Comparison of ENCODE assay signal across 8 mouse cellular contexts in genomic region chr5:127592854-127593253, GRCm38 (mm10). TPM values are rescaled to one million over a fixed set of nuclear protein-coding genes. Genes with fewer than 3 reads are reported as not detected.
DNase-seq lines count a peak whose midpoint lies in the region; ATAC-seq and TF ChIP-seq lines count a peak whose summit lies in the region.

No protein-coding gene starts in this region.

- H3K27ac ChIP-seq in forebrain, embryonic 14.5 days (ENCODE audit: low read depth, low read length) = no peak overlapping the region
- H3K27ac ChIP-seq in forebrain, embryonic 11.5 days (ENCODE audit: low read depth, low read length) = no peak overlapping the region
- H3K27ac ChIP-seq in liver, embryonic 14.5 days = no peak overlapping the region
- no peak overlapping the region for H3K27ac ChIP-seq in liver, embryonic 12.5 days
- no peak overlapping the region for H3K27ac ChIP-seq in limb, embryonic 10.5 days
- no peak overlapping the region for H3K27ac ChIP-seq in forebrain, embryonic 12.5 days

- TF ChIP-seq EP300 in liver, embryonic 14.5 days (IDR thresholded peaks at IDR 0.05; ENCODE audit: low read depth) = no peak

- H3K36me3 ChIP-seq in forebrain, embryonic 14.5 days (ENCODE audit: control insufficient read depth, insufficient read depth, low read length) = peaks cover 61% of the 10 kb centered on the region
- peaks cover 8% of the 10 kb centered on the region; the same call in 1 of the 2 replicates for H3K36me3 ChIP-seq in forebrain, embryonic 11.5 days (ENCODE audit: control insufficient read depth, insufficient read depth, low read length)
- H3K36me3 ChIP-seq in liver, embryonic 14.5 days (replicated peaks; ENCODE audit: control insufficient read depth, insufficient read depth, low read depth) = peaks cover 13% of the 10 kb centered on the region
- H3K36me3 ChIP-seq in liver, embryonic 12.5 days = peaks cover 64% of the 10 kb centered on the region
- H3K36me3 ChIP-seq in limb, embryonic 10.5 days = peaks cover 73% of the 10 kb centered on the region
- H3K36me3 ChIP-seq in forebrain, embryonic 12.5 days (replicated peaks) = peaks cover 62% of the 10 kb centered on the region

- in situ Hi-C loops in Patski (cut with MboI; ENCODE audit: low pct_unique_long_range_greater_than_20kb) = no loop called here

- no peaks in the 10 kb centered on the region for H3K27me3 ChIP-seq in forebrain, embryonic 14.5 days (replicated peaks; ENCODE audit: control insufficient read depth, insufficient read depth, low read length)
- H3K27me3 ChIP-seq in forebrain, embryonic 11.5 days (ENCODE audit: control insufficient read depth, insufficient read depth, low read length) = no peaks in the 10 kb centered on the region
- no peaks in the 10 kb centered on the region for H3K27me3 ChIP-seq in liver, embryonic 14.5 days (ENCODE audit: control insufficient read depth, insufficient read depth, low read length)
- no peaks in the 10 kb centered on the region for H3K27me3 ChIP-seq in liver, embryonic 12.5 days (replicated peaks)
- H3K27me3 ChIP-seq in Patski = no peaks in the 10 kb centered on the region
- no peaks in the 10 kb centered on the region for H3K27me3 ChIP-seq in limb, embryonic 10.5 days (ENCODE audit: low read depth, poor library complexity, severe bottlenecking)
- no peaks in the 10 kb centered on the region for H3K27me3 ChIP-seq in forebrain, embryonic 12.5 days

- H3K4me1 ChIP-seq in forebrain, embryonic 14.5 days (ENCODE audit: control insufficient read depth, insufficient read depth, low read length) = no peaks in the 10 kb centered on the region
- no peaks in the 10 kb centered on the region for H3K4me1 ChIP-seq in forebrain, embryonic 11.5 days (replicated peaks; ENCODE audit: control insufficient read depth, insufficient read depth, low read length)
- H3K4me1 ChIP-seq in liver, embryonic 14.5 days (replicated peaks; ENCODE audit: control insufficient read depth in 2 of 2, insufficient read depth in 2 of 2, low read length in 1 of 2) = no peaks in the 10 kb centered on the region
- H3K4me1 ChIP-seq in liver, embryonic 12.5 days = no peaks in the 10 kb centered on the region
- H3K4me1 ChIP-seq in limb, embryonic 10.5 days = no peaks in the 10 kb centered on the region
- H3K4me1 ChIP-seq in forebrain, embryonic 12.5 days = no peaks in the 10 kb centered on the region

- TF ChIP-seq CTCF in liver, embryonic 14.5 days (IDR thresholded peaks at IDR 0.05; ENCODE audit: low read depth) = peak; percentile 51
- no peak for TF ChIP-seq CTCF in Patski (IDR thresholded peaks at IDR 0.05)

- CTCF ChIA-PET in Patski (lab: Charles Lee) = interaction anchor here (0.9 to 2.4 kb wide), 3 partner anchors 9 to 15 kb away, joined by 3 to 8 read pairs (median 5); no protein-coding TSS in a partner anchor

- no peak overlapping the region for H3K9ac ChIP-seq in forebrain, embryonic 14.5 days (ENCODE audit: low read length)
- no peak overlapping the region for H3K9ac ChIP-seq in forebrain, embryonic 11.5 days (ENCODE audit: low read length)
- no peak overlapping the region for H3K9ac ChIP-seq in liver, embryonic 14.5 days (replicated peaks)
- H3K9ac ChIP-seq in liver, embryonic 12.5 days = no peak overlapping the region
- H3K9ac ChIP-seq in forebrain, embryonic 12.5 days = no peak overlapping the region

- no peak overlapping the region for H3K4me2 ChIP-seq in forebrain, embryonic 14.5 days (ENCODE audit: low read length)
- no peak overlapping the region for H3K4me2 ChIP-seq in forebrain, embryonic 11.5 days (ENCODE audit: low read depth, low read length, severe bottlenecking)
- H3K4me2 ChIP-seq in liver, embryonic 14.5 days (ENCODE audit: low read depth) = no peak overlapping the region
- H3K4me2 ChIP-seq in liver, embryonic 12.5 days = no peak overlapping the region
- H3K4me2 ChIP-seq in forebrain, embryonic 12.5 days = no peak overlapping the region

- 82% methylated on average over 6 of the region's 6 CpGs for WGBS in forebrain, embryonic 14.5 days
- WGBS in forebrain, embryonic 11.5 days = 82% methylated on average over 6 of the region's 6 CpGs
- 68% methylated on average over 6 of the region's 6 CpGs for WGBS in liver, embryonic 14.5 days (ENCODE audit: insufficient replicate concordance)
- WGBS in liver, embryonic 12.5 days (ENCODE audit: insufficient replicate concordance) = 66% methylated on average over 6 of the region's 6 CpGs
- WGBS in limb, embryonic 10.5 days = 83% methylated on average over 6 of the region's 6 CpGs
- 79% methylated on average over 6 of the region's 6 CpGs for WGBS in forebrain, embryonic 12.5 days

- no peak overlapping the region for H3K4me3 ChIP-seq in forebrain, embryonic 14.5 days (ENCODE audit: low read depth, low read length)
- no peak overlapping the region for H3K4me3 ChIP-seq in forebrain, embryonic 11.5 days (ENCODE audit: low read depth, low read length)
- H3K4me3 ChIP-seq in liver, embryonic 14.5 days (ENCODE audit: insufficient read depth in 1 of 2, low read depth in 2 of 2, low read length in 2 of 2) = no peak overlapping the region
- no peak overlapping the region for H3K4me3 ChIP-seq in liver, embryonic 12.5 days
- H3K4me3 ChIP-seq in limb, embryonic 10.5 days = no peak overlapping the region
- H3K4me3 ChIP-seq in forebrain, embryonic 12.5 days (replicated peaks) = no peak overlapping the region

- no peak for ATAC-seq in forebrain, embryonic 14.5 days
- ATAC-seq in forebrain, embryonic 11.5 days (replicated peaks; ENCODE audit: low FRiP score) = no peak
- ATAC-seq in liver, embryonic 14.5 days (ENCODE audit: insufficient read depth) = no peak
- no peak for ATAC-seq in liver, embryonic 12.5 days
- ATAC-seq in Patski = peak; percentile 29
- no peak for ATAC-seq in forebrain, embryonic 12.5 days (ENCODE audit: low FRiP score)

- POLR2A ChIA-PET in Patski (lab: Charles Lee) = no interaction called here

- peak; percentile 52 for DNase-seq in forebrain, embryonic 14.5 days (ENCODE audit: low spot score)
- DNase-seq in forebrain, embryonic 11.5 days (ENCODE audit: low spot score) = no peak
- no peak for DNase-seq in liver, embryonic 14.5 days (ENCODE audit: low read depth in 3 of 3, low spot score in 3 of 3)
- no peak for DNase-seq in Patski (ENCODE audit: low read depth, low spot score)
- DNase-seq in lung, postnatal 14 days = peak; percentile 32
- no peak for DNase-seq in limb, embryonic 10.5 days (ENCODE audit: low spot score)

- H3K9me3 ChIP-seq in forebrain, embryonic 14.5 days (replicated peaks; ENCODE audit: control insufficient read depth, low read length) = no peaks in the 10 kb centered on the region
- no peaks in the 10 kb centered on the region for H3K9me3 ChIP-seq in forebrain, embryonic 11.5 days (ENCODE audit: control insufficient read depth, low read length)
- H3K9me3 ChIP-seq in liver, embryonic 14.5 days (ENCODE audit: control insufficient read depth, low read length) = no peaks in the 10 kb centered on the region
- no peaks in the 10 kb centered on the region for H3K9me3 ChIP-seq in liver, embryonic 12.5 days (replicated peaks)
- no peaks in the 10 kb centered on the region for H3K9me3 ChIP-seq in limb, embryonic 10.5 days (replicated peaks)
- H3K9me3 ChIP-seq in forebrain, embryonic 12.5 days = no peaks in the 10 kb centered on the region

RNA-seq across cellular contexts. Expression of gene Glt1d1, which starts 39.2 kb away (rescaled TPM):
- 1.1 and 1.5 TPM in 2 replicates for polyA plus RNA-seq in forebrain, embryonic 14.5 days (2014; fragmentation: Nextera tagmentation; extraction: Ambion mirVana)
- polyA plus RNA-seq in forebrain, embryonic 11.5 days (2014; fragmentation: Nextera tagmentation; extraction: Ambion mirVana) = 1.5 TPM in 2 replicates
- 0.06 and 0.13 TPM in 2 replicates for polyA plus RNA-seq in liver, embryonic 14.5 days (2012; rRNA removed)
- polyA plus RNA-seq in liver, embryonic 14.5 days (2014; fragmentation: Nextera tagmentation; extraction: Ambion mirVana) = not detected in 2 replicates
- polyA plus RNA-seq in liver, embryonic 12.5 days (2016; fragmentation: Nextera tagmentation; extraction: Ambion mirVana) = 0.08 and 0.28 TPM in 2 replicates
- 0.31 TPM for polyA plus RNA-seq in Patski (2021)
- polyA plus RNA-seq in limb, embryonic 10.5 days (2016; fragmentation: Nextera tagmentation; extraction: Ambion mirVana) = 0.94 and 0.99 TPM in 2 replicates
- polyA plus RNA-seq in forebrain, embryonic 12.5 days (2016; fragmentation: Nextera tagmentation; extraction: Ambion mirVana) = 1.5 and 1.9 TPM in 2 replicates

RNA-seq across cellular contexts. Expression of gene Slc15a4, which starts 39.8 kb away (rescaled TPM):
- 18.2 and 26.3 TPM in 2 replicates for polyA plus RNA-seq in forebrain, embryonic 14.5 days (2014; fragmentation: Nextera tagmentation; extraction: Ambion mirVana)
- 24.5 and 28.0 TPM in 2 replicates for polyA plus RNA-seq in forebrain, embryonic 11.5 days (2014; fragmentation: Nextera tagmentation; extraction: Ambion mirVana)
- polyA plus RNA-seq in liver, embryonic 14.5 days (2012; rRNA removed) = 5.7 and 5.8 TPM in 2 replicates
- 5.6 and 7.1 TPM in 2 replicates for polyA plus RNA-seq in liver, embryonic 14.5 days (2014; fragmentation: Nextera tagmentation; extraction: Ambion mirVana)
- polyA plus RNA-seq in liver, embryonic 12.5 days (2016; fragmentation: Nextera tagmentation; extraction: Ambion mirVana) = 14.1 and 14.9 TPM in 2 replicates
- polyA plus RNA-seq in Patski (2021) = 31.1 TPM
- polyA plus RNA-seq in limb, embryonic 10.5 days (2016; fragmentation: Nextera tagmentation; extraction: Ambion mirVana) = 25.1 and 25.6 TPM in 2 replicates
- polyA plus RNA-seq in forebrain, embryonic 12.5 days (2016; fragmentation: Nextera tagmentation; extraction: Ambion mirVana) = 25.5 and 27.5 TPM in 2 replicates

Comparison
In these comparisons a context has a peak if more than half of its experiments do, and no peak if none do; other contexts are left out.
1. DNase-seq: peak in forebrain, embryonic 14.5 days (single experiment) and lung, postnatal 14 days (single experiment); none in forebrain, embryonic 11.5 days (single experiment), liver, embryonic 14.5 days (0 of 3), Patski (single experiment) and limb, embryonic 10.5 days (single experiment).